Mouse (Mus musculus) midbrain, embryonic 11.5 days (tissue): ENCODE data around the gene Pecam1. TPM values are rescaled to one million over a fixed set of nuclear protein-coding genes. Genes with fewer than 3 reads are reported as not detected.
"Not testable (repeated sequence)": the region's sequence is repeated elsewhere in the genome, so short reads cannot be mapped to it uniquely, and the experiment has no call there.

Experiments used
- ATAC-seq: fragments of 200-750 bp; cut with Nextera tagmentation; 2 replicates; pipeline ENCODE4 v1.8.0; 2017; ENCODE audit warnings: moderate TSS enrichment, moderate library complexity; ENCODE audit not compliant: low FRiP score
- DNase-seq: peaks from one replicate; pipeline ENCODE4 v3.0.0; 2015; ENCODE audit warnings: low spot score; ENCODE audit errors: missing footprints
- H3K27ac ChIP-seq: fragments of 300-500 bp; sonication (generic); 2 replicates; pipeline ENCODE4 v1.5.1; 2014; ENCODE audit warnings: low read depth, low read length
- H3K27me3 ChIP-seq: fragments of 300-500 bp; sonication (generic); 2 replicates; pipeline ENCODE4 v1.6.1; 2014; ENCODE audit warnings: mild to moderate bottlenecking, low read length, moderate library complexity, mixed read lengths; ENCODE audit not compliant: control insufficient read depth, insufficient read depth
- H3K36me3 ChIP-seq: fragments of 300-500 bp; sonication (generic); 2 replicates; pipeline ENCODE4 v1.6.1; 2014; ENCODE audit warnings: mild to moderate bottlenecking, low read length, moderate library complexity, mixed read lengths; ENCODE audit not compliant: control insufficient read depth, insufficient read depth
- H3K4me1 ChIP-seq: fragments of 300-500 bp; sonication (generic); 2 replicates; pipeline ENCODE4 v1.6.1; 2014; ENCODE audit warnings: low read length; ENCODE audit not compliant: control insufficient read depth, insufficient read depth
- H3K4me2 ChIP-seq: fragments of 300-500 bp; sonication (generic); 2 replicates; pipeline ENCODE4 v1.6.1; 2014; ENCODE audit warnings: mild to moderate bottlenecking, moderate library complexity
- H3K4me3 ChIP-seq: fragments of 300-500 bp; sonication (generic); 2 replicates; pipeline ENCODE4 v1.5.1; 2014; ENCODE audit warnings: low read depth, low read length
- H3K9ac ChIP-seq: fragments of 300-500 bp; sonication (generic); 2 replicates; pipeline ENCODE4 v1.6.1; 2014; ENCODE audit warnings: low read length
- H3K9me3 ChIP-seq: fragments of 300-500 bp; sonication (generic); 2 replicates; pipeline ENCODE4 v1.6.1; 2016; ENCODE audit warnings: low read length; ENCODE audit not compliant: control insufficient read depth
- WGBS: fragments of 180-500 bp; shearing (Covaris S2); extraction: QIAGEN DNeasy Blood & Tissue Kit; methylation state at CpG from one replicate; pipeline ENCODE4 v1.1.7; 2014; 5-methylcytosine and 5-hydroxymethylcytosine counted together
- polyA plus RNA-seq: library from polyadenylated mRNA; unstranded; fragments of >200 nt; fragmentation: Nextera tagmentation; extraction: Ambion mirVana; gene quantifications from 2 replicates; pipeline ENCODE4 v1.2.1, GENCODE M21; 2014

The Pecam1 gene
- polyA plus RNA-seq, 1 experiment from 2014 or later: 19.8 TPM

DNA sequence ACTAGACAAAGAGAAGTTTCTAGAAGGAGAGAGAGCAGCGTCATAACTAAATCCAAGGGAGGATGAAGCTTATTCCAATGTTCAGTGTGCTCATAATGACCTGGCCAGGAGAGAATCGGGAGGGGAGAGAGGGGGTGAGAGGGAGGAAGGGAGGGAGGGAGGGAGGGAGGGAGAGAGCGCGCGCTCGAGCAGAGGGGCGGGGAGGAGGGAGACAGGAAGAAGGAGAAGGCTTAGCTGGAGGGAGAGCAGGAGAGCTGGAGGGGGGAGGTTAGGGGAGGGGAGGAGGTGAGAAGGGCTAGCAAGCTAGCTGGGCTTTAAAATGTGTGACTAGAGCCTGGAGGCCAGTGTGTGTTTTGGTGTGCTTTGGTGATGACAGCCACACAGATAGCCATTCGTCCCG is 110.4 kb downstream of the Pecam1 start:
- WGBS: 31% methylated on average over 8 of the region's 9 CpGs
- Histone ChIP-seq H3K4me3 (no peak overlapping the region), H3K4me2 (no peak overlapping the region), H3K27ac (no peak overlapping the region), H3K36me3 (no peaks in the 10 kb centered on the region), H3K4me1 (no peaks in the 10 kb centered on the region), H3K9me3 (no peaks in the 10 kb centered on the region), H3K9ac (no peak overlapping the region), H3K27me3 (no peaks in the 10 kb centered on the region)
- DNase-seq (peak; percentile 81), ATAC-seq (no peak)

DNA sequence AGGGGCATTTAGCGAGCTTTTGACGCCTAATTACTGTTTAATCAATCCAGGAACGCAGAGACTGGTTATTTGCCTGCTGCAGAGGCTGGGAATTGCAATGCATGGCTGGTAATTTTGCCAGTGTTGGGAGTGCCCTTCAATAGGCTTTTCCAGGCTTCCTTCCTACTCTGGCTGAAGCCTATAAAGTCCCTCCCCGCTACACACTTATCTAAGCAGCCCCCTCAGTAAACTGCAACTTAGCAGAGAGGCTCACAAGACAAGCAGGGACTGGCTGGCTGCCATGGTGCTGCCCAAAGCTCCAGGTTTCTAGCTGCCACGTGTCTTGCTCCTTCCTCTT is 111.1 kb downstream of the Pecam1 start:
- H3K9ac ChIP-seq: no peak overlapping the region
- H3K27me3 ChIP-seq: no peaks in the 10 kb centered on the region
- no peak for ATAC-seq
- DNase-seq: peak; percentile 83
- H3K4me2 ChIP-seq: no peak overlapping the region
- H3K36me3 ChIP-seq: no peaks in the 10 kb centered on the region
- no peaks in the 10 kb centered on the region for H3K4me1 ChIP-seq
- no peaks in the 10 kb centered on the region for H3K9me3 ChIP-seq
- no peak overlapping the region for H3K27ac ChIP-seq
- H3K4me3 ChIP-seq: no peak overlapping the region
- WGBS: 30% methylated on average over 5 of the region's 5 CpGs

DNA sequence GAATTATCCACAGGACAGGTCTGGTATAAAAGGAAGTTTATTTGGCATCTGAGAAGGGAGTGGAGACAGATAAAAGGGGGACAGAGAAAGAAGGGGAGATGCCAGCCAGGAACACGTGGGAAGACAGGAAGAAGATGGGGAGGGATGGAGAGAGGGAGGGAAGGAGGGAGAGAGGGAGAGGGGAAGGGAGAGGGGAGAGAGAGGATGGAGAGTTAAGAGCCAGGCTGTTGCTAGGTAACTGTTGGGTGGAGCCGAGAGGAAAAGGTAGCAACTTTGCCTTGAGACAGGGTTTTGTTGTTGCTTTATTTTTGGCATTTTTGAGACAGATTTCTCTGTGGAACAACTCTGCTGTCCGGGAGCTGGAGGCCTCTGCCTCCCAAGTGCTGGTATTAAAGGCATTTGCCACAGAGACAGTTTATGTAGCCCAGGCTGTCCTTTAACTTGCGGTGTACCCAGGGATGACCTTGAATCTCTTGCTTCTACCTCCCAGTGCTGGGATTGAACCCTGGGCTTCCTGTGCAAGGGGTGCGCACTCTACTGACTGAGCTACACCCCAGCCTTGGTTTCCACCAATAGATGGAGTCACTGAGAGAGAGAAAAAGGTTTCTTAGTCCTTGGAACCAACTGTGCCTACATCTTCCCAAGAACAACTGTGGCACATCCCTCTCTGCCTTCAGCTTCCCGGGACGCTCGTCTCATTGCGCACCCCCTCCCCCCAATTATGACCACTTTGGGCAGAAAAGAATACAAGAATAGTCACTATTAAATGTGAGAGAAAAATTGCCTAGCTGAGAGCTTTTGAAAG is 111.7 kb downstream of the Pecam1 start:
- ATAC-seq: no peak
- no peaks in the 10 kb centered on the region for H3K4me1 ChIP-seq
- DNase-seq: peak; percentile 84

DNA sequence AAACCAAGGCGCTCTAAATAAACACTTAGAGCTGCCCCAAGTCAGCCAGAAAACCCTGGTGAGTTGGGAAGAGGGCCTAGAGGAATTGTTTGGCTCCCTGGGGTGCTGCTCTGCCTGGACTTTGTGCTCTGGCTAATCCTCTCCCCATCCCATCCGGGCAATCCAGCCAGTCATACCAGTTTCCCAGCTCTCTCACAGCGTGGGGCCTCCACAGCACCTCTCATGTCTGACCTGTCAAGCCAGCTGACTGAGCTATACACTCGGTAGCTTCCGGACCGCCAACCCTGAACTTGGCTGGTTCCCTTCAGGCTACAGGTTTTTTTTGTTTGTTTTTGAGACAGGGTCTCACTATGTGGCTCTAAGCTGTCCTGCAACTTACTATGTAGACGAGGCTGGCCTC is 112.7 kb downstream of the Pecam1 start:
- Histone ChIP-seq H3K4me3 (no peak overlapping the region), H3K36me3 (no peaks in the 10 kb centered on the region), H3K4me2 (no peak overlapping the region), H3K9ac (no peak overlapping the region), H3K4me1 (no peaks in the 10 kb centered on the region), H3K9me3 (peaks cover 3% of the 10 kb centered on the region), H3K27me3 (no peaks in the 10 kb centered on the region), H3K27ac (no peak overlapping the region)
- ATAC-seq: no peak
- 7% methylated on average over 7 of the region's 7 CpGs for WGBS
- peak; percentile 69 for DNase-seq

More for the DNA sequence above, 111.7 kb downstream of the Pecam1 start:
- WGBS: 23% methylated on average over 9 of the region's 9 CpGs
- no peaks in the 10 kb centered on the region for H3K36me3 ChIP-seq
- no peaks in the 10 kb centered on the region for H3K27me3 ChIP-seq
- H3K9ac ChIP-seq: no peak overlapping the region
- no peak overlapping the region for H3K4me2 ChIP-seq
- no peak overlapping the region for H3K4me3 ChIP-seq
- H3K9me3 ChIP-seq: no peaks in the 10 kb centered on the region
- no peak overlapping the region for H3K27ac ChIP-seq

DNA sequence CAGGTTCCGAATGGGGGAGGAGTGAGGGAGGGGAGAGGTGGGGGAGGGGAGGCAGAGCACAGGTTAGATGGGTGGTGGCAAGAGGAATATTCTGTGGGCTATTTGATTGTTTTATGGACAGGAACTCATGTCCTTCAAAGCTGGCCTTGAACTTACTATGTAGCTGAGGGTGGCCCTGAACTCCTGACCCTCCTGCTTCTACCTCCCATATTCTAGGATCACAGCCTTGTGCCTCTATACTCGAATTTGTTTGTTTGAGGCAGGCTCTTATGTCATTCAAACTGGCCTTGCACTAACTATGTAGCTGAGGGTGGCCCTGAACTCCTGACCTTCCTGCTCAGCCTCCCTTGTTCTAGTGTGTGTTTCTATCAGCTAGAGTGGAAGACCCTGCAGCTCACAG is 114.5 kb downstream of the Pecam1 start:
- ATAC-seq: no peak
- H3K4me1 ChIP-seq: no peaks in the 10 kb centered on the region

DNA sequence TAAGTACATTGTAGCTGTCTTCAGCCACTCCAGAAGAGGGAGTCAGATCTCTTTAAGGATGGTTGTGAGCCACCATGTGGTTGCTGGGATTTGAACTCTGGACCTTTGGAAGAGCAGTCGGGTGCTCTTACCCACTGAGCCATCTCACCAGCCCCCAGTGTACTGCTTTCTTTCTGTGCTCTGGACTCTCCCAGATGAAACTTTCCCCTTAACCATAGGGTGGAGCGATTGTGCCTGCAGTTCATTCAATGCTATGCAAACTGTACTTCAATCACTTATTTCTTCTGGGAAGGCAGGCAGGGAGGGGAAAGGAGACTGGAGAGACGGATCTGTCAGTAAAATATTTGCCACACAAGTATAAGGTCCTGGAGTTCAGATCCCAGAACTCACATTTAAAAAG is 116.3 kb downstream of the Pecam1 start:
- H3K9me3 ChIP-seq, H3K9ac ChIP-seq, ATAC-seq, H3K4me1 ChIP-seq, H3K4me3 ChIP-seq, H3K27ac ChIP-seq, H3K27me3 ChIP-seq, H3K4me2 ChIP-seq, H3K36me3 ChIP-seq: not testable (repeated sequence)
- 97% methylated on average over 3 of the region's 3 CpGs for WGBS
- peak; percentile 49 for DNase-seq

More for the DNA sequence above, 114.5 kb downstream of the Pecam1 start:
- Histone ChIP-seq H3K4me2 (no peak overlapping the region), H3K4me3 (no peak overlapping the region), H3K27ac (no peak overlapping the region), H3K36me3 (no peaks in the 10 kb centered on the region), H3K27me3 (no peaks in the 10 kb centered on the region), H3K9me3 (peaks cover 3% of the 10 kb centered on the region), H3K9ac (no peak overlapping the region)
- 54% methylated on average over 2 of the region's 2 CpGs for WGBS
- peak; percentile 69 for DNase-seq

DNA sequence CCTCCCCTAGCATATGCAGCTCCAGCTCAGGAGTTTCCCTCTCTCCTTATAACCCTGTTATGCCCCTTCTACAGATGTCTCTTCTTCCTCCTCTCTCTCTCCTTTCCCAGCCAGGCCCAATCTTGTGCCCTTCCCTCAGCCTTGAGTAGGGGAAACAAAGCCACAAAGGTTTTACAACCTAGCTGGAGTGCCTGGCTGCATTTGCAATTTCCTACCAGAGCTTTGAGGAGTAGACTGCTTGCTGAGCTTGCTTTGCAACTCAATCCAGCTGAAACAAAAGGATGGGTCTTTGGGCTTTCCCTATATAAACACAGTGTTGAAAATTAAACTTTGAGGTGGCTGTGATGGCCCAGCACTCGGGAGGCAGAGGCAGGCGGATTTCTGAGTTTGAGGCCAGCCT is 117.0 kb downstream of the Pecam1 start:
- H3K4me2 ChIP-seq: no peak overlapping the region
- H3K4me1 ChIP-seq: no peaks in the 10 kb centered on the region
- no peak overlapping the region for H3K27ac ChIP-seq
- no peaks in the 10 kb centered on the region for H3K36me3 ChIP-seq
- H3K27me3 ChIP-seq: no peaks in the 10 kb centered on the region
- ATAC-seq (no peak), DNase-seq (no peak)
- no peak overlapping the region for H3K4me3 ChIP-seq
- peaks cover 3% of the 10 kb centered on the region for H3K9me3 ChIP-seq
- no peak overlapping the region for H3K9ac ChIP-seq
- WGBS: 83% methylated on average over 2 of the region's 2 CpGs

DNA sequence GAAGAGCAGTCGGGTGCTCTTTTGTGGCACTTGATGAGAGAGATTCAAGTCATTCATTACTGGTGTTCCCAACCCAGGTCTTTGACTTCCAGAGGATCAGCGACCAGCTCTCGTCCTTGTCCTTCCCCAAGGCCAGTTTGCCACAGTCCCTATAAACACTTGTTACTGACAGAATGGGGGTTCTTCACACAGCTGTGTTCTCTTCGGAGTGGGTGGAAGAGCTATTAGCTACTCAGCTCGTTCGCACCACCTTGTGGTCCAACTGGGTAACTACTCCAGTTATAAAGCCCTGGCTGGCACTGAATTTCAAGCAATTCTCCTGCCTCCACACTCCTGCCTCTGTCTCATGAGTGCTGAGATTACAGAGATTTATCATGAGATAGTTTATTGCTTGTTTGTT is 122.7 kb downstream of the Pecam1 start:
- no peak overlapping the region for H3K4me2 ChIP-seq
- no peaks in the 10 kb centered on the region for H3K27me3 ChIP-seq
- H3K9ac ChIP-seq: no peak overlapping the region
- H3K27ac ChIP-seq: no peak overlapping the region
- DNase-seq (peak; percentile 95), ATAC-seq (no peak)
- no peaks in the 10 kb centered on the region; the same call in 1 of the 2 replicates for H3K9me3 ChIP-seq
- WGBS: 23% methylated on average over 6 of the region's 6 CpGs
- no peak overlapping the region for H3K4me3 ChIP-seq
- H3K36me3 ChIP-seq: no peaks in the 10 kb centered on the region
- no peaks in the 10 kb centered on the region for H3K4me1 ChIP-seq

DNA sequence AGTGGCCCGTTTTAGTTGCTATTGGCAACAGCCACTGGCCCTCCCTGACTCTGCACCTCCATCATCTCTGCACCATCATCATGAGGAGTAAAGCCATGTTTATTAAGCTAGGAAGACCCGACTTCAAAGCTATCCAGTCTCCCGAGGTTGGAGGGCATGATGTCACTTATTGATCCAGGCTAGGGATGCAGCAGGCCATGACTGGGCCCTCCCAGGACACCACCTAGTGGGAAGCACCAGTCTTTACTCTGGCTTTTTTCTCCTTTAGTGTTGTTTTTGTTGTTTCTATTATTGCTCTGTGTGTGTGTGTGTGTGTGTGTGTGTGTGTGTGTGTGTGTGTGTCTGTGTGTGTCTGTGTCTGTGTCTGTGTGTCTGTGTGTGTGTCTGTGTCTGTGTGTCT is 124.9 kb downstream of the Pecam1 start:
- ATAC-seq: no peak
- Histone ChIP-seq H3K4me3 (no peak overlapping the region), H3K4me2 (no peak overlapping the region), H3K27ac (no peak overlapping the region), H3K27me3 (no peaks in the 10 kb centered on the region), H3K4me1 (no peaks in the 10 kb centered on the region), H3K36me3 (no peaks in the 10 kb centered on the region), H3K9me3 (no peaks in the 10 kb centered on the region), H3K9ac (no peak overlapping the region)
- no peak for DNase-seq
- 32% methylated on average over 3 of the region's 3 CpGs for WGBS
